Mouse (Mus musculus) heart, adult 10 weeks (tissue): ENCODE results near the gene Myocos. TPM values are rescaled to one million over a fixed set of nuclear protein-coding genes. Genes with fewer than 3 reads are reported as not detected.

ENCODE experiments used
- polyA plus RNA-seq: library from polyadenylated mRNA; stranded (reverse); fragments of 350-450 nt; fragmentation: Illumina TruSeq; extraction: RNeasy Lipid Tissue Mini Kit (QIAGEN cat#74804); gene quantifications from one replicate; pipeline ENCODE4 v1.2.3, GENCODE M21; 2014; ENCODE audit warnings: low read depth, low replicate concordance

Myocos gene
- polyA plus RNA-seq, result not detected

DNA sequence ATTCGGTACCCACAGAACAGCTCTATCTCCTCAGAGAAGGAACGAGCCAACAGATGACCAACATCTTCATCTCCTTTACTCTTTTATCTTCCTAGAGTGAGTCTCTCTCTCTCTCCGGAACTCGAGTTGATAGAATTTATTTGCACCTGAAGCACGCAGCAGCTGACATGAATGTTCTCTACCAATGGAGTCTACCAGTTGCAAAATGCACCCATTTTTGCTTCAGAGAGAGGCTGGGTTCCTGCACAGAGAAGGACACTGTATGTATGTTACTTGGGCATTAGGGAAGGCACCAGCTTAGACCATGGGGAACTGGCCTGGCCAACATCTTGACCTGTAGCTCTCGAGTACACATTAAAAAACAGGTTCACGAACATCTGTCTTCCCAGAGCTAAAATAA lies at the start of gene Myocos:
TSS of gene Myocos (minus strand) at position 101 of the 400 bp plus-strand sequence.

DNA sequence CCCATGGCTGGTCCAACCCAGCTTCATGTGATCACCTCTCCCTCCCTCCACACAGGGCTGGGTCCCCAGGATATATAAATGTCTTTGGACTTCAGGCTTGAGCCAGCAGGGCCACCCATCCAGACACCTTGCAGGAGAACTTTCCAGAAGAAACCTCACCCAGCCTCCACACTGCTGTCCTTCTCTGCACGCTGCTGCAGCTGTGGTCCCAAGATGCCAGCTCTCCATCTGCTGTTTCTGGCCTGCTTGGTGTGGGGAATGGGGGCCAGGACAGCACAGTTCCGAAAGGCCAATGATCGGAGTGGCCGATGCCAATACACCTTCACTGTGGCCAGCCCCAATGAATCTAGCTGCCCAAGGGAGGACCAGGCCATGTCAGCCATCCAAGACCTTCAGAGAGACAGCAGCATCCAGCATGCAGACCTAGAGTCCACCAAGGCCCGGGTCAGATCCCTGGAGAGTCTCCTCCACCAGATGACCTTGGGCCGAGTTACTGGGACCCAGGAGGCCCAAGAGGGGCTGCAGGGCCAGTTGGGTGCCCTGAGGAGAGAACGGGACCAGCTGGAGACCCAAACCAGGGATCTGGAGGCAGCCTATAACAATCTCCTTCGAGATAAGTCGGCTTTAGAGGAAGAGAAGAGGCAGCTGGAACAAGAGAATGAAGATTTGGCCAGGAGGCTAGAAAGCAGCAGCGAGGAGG lies 18.8 kb downstream of the Myocos start, which contains the start of gene Myoc:
TSS of gene Myoc (plus strand) at position 105 of the 700 bp plus-strand sequence.

Other genes with a start within 250 kb of the Myocos start
- gene Dnm3, start 180.2 kb downstream of the Myocos start, polyA plus RNA-seq, result 3.8 TPM
- 5.2 TPM for gene Mettl13, start 109.7 kb downstream of the Myocos start, polyA plus RNA-seq
- 27.2 TPM for gene Vamp4, start 87.7 kb downstream of the Myocos start, polyA plus RNA-seq
- 8.6 TPM for gene Myoc, start 19.1 kb downstream of the Myocos start, polyA plus RNA-seq
- gene Prrc2c, start 82.3 kb upstream of the Myocos start, polyA plus RNA-seq, result 29.5 TPM
- gene Fmo4, start 155.8 kb upstream of the Myocos start, polyA plus RNA-seq, result 0.26 TPM
- 48.7 TPM for gene Fmo1, start 208.4 kb upstream of the Myocos start, polyA plus RNA-seq
- gene Fmo2, start 240.5 kb upstream of the Myocos start, polyA plus RNA-seq, result 34.7 TPM